ENCODE assay signal across 8 mouse cellular contexts in the genomic region with DNA sequence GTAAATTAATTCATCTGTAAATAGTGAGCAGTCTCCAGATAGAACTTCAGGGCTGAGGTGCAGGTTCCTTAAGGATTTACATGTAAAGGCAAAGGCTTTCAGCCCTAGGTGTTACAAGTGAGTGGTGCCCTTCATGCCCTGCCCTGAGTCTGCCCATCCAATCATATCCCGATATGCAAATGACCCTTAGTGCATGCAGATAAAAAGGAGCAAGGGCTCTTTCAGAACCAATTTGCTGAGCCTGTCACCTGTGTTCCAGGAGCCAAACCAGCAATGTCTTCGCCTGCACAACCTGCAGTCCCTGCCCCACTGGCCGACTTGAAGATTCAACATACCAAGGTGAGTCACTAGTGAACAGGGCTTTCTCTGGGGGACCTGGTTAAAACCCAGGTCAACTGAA.
DNase-seq lines count a peak whose midpoint lies in the region; ATAC-seq and TF ChIP-seq lines count a peak whose summit lies in the region.

No protein-coding gene starts in this region.

- H3K36me3 ChIP-seq in MEL (ENCODE audit: control insufficient read depth in 1 of 2, insufficient read depth in 2 of 2, low read length in 2 of 2) = no peaks in the 10 kb centered on the region
- H3K36me3 ChIP-seq in forebrain, embryonic 10.5 days (replicated peaks) = no peaks in the 10 kb centered on the region
- no peaks in the 10 kb centered on the region for H3K36me3 ChIP-seq in midbrain, embryonic 15.5 days (replicated peaks)

- H3K27me3 ChIP-seq in MEL (ENCODE audit: control insufficient read depth in 1 of 2, insufficient read depth in 2 of 2, low read length in 2 of 2) = no peaks in the 10 kb centered on the region; a peak in 1 of 4 replicates
- H3K27me3 ChIP-seq in forebrain, embryonic 10.5 days (ENCODE audit: poor library complexity, severe bottlenecking) = no peaks in the 10 kb centered on the region
- no peaks in the 10 kb centered on the region for H3K27me3 ChIP-seq in midbrain, embryonic 15.5 days (replicated peaks)

- H3K79me2 ChIP-seq in MEL (ENCODE audit: control insufficient read depth, insufficient read depth, low read length, poor library complexity) = no peaks in the 10 kb centered on the region

- 60% methylated on average over 3 of the region's 3 CpGs for WGBS in forebrain, embryonic 10.5 days
- 74% methylated on average over 3 of the region's 3 CpGs for WGBS in midbrain, embryonic 15.5 days

- TF ChIP-seq EP300 in MEL (IDR thresholded peaks at IDR 0.05; ENCODE audit: low read depth in 1 of 2, low read length in 2 of 2) = no peak

- peak; percentile 82 for DNase-seq in MEL (ENCODE audit: low read depth, low spot score)
- DNase-seq in embryo, embryonic 10.5 days (ENCODE audit: low spot score) = peak; percentile 3
- peak; percentile 89 for DNase-seq in kidney, adult 9 months
- DNase-seq in lung, postnatal 25 days (ENCODE audit: low spot score) = peak; percentile 80
- DNase-seq in urinary bladder, postnatal 25 days (ENCODE audit: low spot score) = peak; percentile 22
- DNase-seq in layer of hippocampus, postnatal 36 days = no peak
- no peak for DNase-seq in forebrain, embryonic 10.5 days (ENCODE audit: extremely low spot score, low spot score)

- H3K4me1 ChIP-seq in MEL (ENCODE audit: control insufficient read depth in 1 of 2, insufficient read depth in 2 of 2, low read length in 2 of 2) = peaks cover 0 to 2% of the 10 kb centered on the region in 2 experiments; a peak in 1 of 4 replicates
- H3K4me1 ChIP-seq in forebrain, embryonic 10.5 days = no peaks in the 10 kb centered on the region
- H3K4me1 ChIP-seq in midbrain, embryonic 15.5 days = no peaks in the 10 kb centered on the region

- no peak for TF ChIP-seq RAD21 in MEL (IDR thresholded peaks at IDR 0.05; ENCODE audit: low read depth, low read length)

- H3K27ac ChIP-seq in MEL (ENCODE audit: control insufficient read depth, low read depth, low read length) = no peak overlapping the region
- no peak overlapping the region for H3K27ac ChIP-seq in forebrain, embryonic 10.5 days
- H3K27ac ChIP-seq in midbrain, embryonic 15.5 days = no peak overlapping the region

- no peak overlapping the region for H3K4me2 ChIP-seq in midbrain, embryonic 15.5 days

- no peak for ATAC-seq in midbrain, embryonic 15.5 days (replicated peaks)

- H3K4me3 ChIP-seq in MEL (ENCODE audit: control insufficient read depth in 1 of 2, insufficient read depth in 1 of 2, low read depth in 2 of 2, low read length in 2 of 2) = peak overlapping the region; percentile 65 to 75
- H3K4me3 ChIP-seq in forebrain, embryonic 10.5 days = no peak overlapping the region
- no peak overlapping the region for H3K4me3 ChIP-seq in midbrain, embryonic 15.5 days

- 0 out of 4 replicates have a peak, but pooled peaks of 1 of the 2 experiments have one; percentile 23 for TF ChIP-seq POLR2A in MEL (IDR thresholded peaks at IDR 0.05; ENCODE audit: control insufficient read depth in 1 of 2, insufficient read depth in 1 of 2, low read depth in 1 of 2, low read length in 2 of 2, poor library complexity in 1 of 2)

- no peaks in the 10 kb centered on the region for H3K9me3 ChIP-seq in MEL (replicated peaks; ENCODE audit: insufficient read depth, low read length)
- H3K9me3 ChIP-seq in forebrain, embryonic 10.5 days = no peaks in the 10 kb centered on the region
- H3K9me3 ChIP-seq in midbrain, embryonic 15.5 days = no peaks in the 10 kb centered on the region

- no peak for TF ChIP-seq CTCF in MEL (IDR thresholded peaks at IDR 0.05 in 2 of 3, conservative IDR thresholded peaks at IDR 0.05 in 1 of 3; ENCODE audit: control insufficient read depth in 1 of 3, insufficient read depth in 1 of 3, low read depth in 2 of 3, low read length in 3 of 3, poor library complexity in 1 of 3, severe bottlenecking in 1 of 3)

- no peak overlapping the region; the same call in 1 of the 2 replicates for H3K9ac ChIP-seq in MEL (ENCODE audit: control insufficient read depth, low read depth, low read length, poor library complexity, severe bottlenecking)
- no peak overlapping the region for H3K9ac ChIP-seq in midbrain, embryonic 15.5 days

TF ChIP-seq in MEL, 35 proteins besides CTCF, POLR2A, EP300 and RAD21:
- TF ChIP-seq KAT2A (conservative IDR thresholded peaks at IDR 0.05; ENCODE audit: low read depth, low read length) (no peak), ZMIZ1 (IDR thresholded peaks at IDR 0.05; ENCODE audit: low read depth, low read length) (no peak), TBP (IDR thresholded peaks at IDR 0.05; ENCODE audit: low read depth, low read length) (peak; percentile 85), NRF1 (IDR thresholded peaks at IDR 0.05; ENCODE audit: insufficient read depth, low read depth, low read length, poor library complexity, severe bottlenecking) (no peak), ZKSCAN1 (IDR thresholded peaks at IDR 0.05; ENCODE audit: low read depth, low read length) (no peak), MYC (IDR thresholded peaks at IDR 0.05; ENCODE audit: low read depth, low read length) (no peak), BHLHE40 (IDR thresholded peaks at IDR 0.05; ENCODE audit: borderline replicate concordance, low read depth, low read length) (no peak)

Comparison
In these comparisons a context has a peak if more than half of its experiments do, and no peak if none do; other contexts are left out.
1. DNase-seq: peak in MEL (single experiment), embryo, embryonic 10.5 days (single experiment), kidney, adult 9 months (single experiment), lung, postnatal 25 days (single experiment) and urinary bladder, postnatal 25 days (single experiment); none in layer of hippocampus, postnatal 36 days (0 of 2) and forebrain, embryonic 10.5 days (single experiment).
2. H3K4me3 ChIP-seq: peak in MEL (2 of 2); none in forebrain, embryonic 10.5 days (single experiment) and midbrain, embryonic 15.5 days (single experiment).